9 mouse cellular contexts compared by ENCODE assay signal in the genomic region with DNA sequence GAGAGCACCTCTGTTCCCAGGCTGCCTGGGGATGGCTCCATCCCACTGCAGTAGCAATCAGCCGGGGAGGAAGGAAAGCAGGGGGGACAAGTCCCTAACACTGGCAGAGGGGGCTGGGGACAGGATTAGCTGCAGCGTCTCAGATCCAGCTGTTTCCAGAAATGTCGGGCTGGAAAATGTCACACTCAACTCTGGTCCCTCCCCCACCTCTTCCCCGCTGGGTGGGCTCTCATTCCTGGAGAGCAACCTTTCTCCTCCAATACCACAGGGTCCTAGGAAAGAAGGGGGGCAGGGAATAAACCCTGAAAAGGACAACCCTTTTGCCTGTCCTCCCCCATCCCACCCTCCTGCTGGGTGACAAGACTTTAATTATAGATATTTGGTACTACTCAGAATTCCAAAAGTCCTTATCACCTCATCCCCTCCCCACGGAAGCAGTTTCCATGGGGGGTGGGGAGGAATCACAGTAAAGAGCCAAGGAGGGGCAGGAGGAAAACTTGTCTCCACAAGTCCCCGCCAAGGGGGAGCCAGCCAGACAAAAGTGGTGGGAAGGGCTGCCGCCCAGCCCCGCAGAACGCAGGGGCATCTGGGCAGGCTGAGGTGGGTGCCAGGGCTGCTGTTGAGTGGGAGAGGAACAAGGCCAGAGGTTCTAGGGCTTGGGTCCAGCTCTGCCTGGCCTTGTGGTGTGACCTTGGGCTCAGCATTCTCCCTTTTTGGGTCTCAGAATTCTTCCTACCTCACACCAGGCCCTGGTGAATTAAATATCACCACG. TPM values are rescaled to one million over a fixed set of nuclear protein-coding genes. Genes with fewer than 3 reads are reported as not detected.
A peak's percentile ranks its signal among the peaks of the same experiment; 100 is the strongest.
DNase-seq lines count a peak whose midpoint lies in the region; ATAC-seq lines count a peak whose summit lies in the region.
"Had no signal": no experiment of that assay in that cellular context is flagged by ENCODE, and none has a peak within 500 bp of the region (broad histone marks: within the 10 kb centered on the region; RNA-seq: fewer than 3 reads in every experiment).

No protein-coding gene starts in this region.

- DNase-seq in adrenal gland, adult 2 months: peak; percentile 81
- DNase-seq in adrenal gland, adult 8-10 months: no peak
- no peak for DNase-seq in neural tube, embryonic 11.5 days (ENCODE audit: low spot score)
- DNase-seq in neural tube, embryonic 10.5 days (ENCODE audit: extremely low spot score, low spot score): no peak
- DNase-seq in yolk sac, embryonic 10.5 days (ENCODE audit: low spot score): no peak
- DNase-seq in embryo, embryonic 9.5 days (ENCODE audit: extremely low spot score): no peak
- DNase-seq: kidney, adult 11 months had no signal

- no peaks in the 10 kb centered on the region for H3K9me3 ChIP-seq in neural tube, embryonic 11.5 days (ENCODE audit: control insufficient read depth, low read length)
- H3K9me3 ChIP-seq in intestine, embryonic 15.5 days: no peaks in the 10 kb centered on the region
- no peaks in the 10 kb centered on the region for H3K9me3 ChIP-seq in stomach, embryonic 16.5 days (replicated peaks; ENCODE audit: control insufficient read depth, low read length)

- peak overlapping the region; percentile 87 for H3K4me2 ChIP-seq in neural tube, embryonic 11.5 days (ENCODE audit: low read depth)
- H3K4me2 ChIP-seq in intestine, embryonic 15.5 days (replicated peaks): peak overlapping the region; percentile 86
- peak overlapping the region; percentile 88 for H3K4me2 ChIP-seq in stomach, embryonic 16.5 days (ENCODE audit: low read depth, low read length)

- H3K4me3 ChIP-seq in neural tube, embryonic 11.5 days (ENCODE audit: low read depth, low read length): peak overlapping the region; percentile 15; the same call in 1 of the 2 replicates
- H3K4me3 ChIP-seq in intestine, embryonic 15.5 days (replicated peaks): 0 out of 2 replicates have a peak overlapping the region, but pooled peaks have one; percentile 82
- peak overlapping the region; percentile 84 for H3K4me3 ChIP-seq in stomach, embryonic 16.5 days (replicated peaks; ENCODE audit: low read length)

- H3K27me3 ChIP-seq in neural tube, embryonic 11.5 days (ENCODE audit: control insufficient read depth, insufficient read depth, low read length): no peaks in the 10 kb centered on the region
- H3K27me3 ChIP-seq in intestine, embryonic 15.5 days (replicated peaks): no peaks in the 10 kb centered on the region
- no peaks in the 10 kb centered on the region for H3K27me3 ChIP-seq in stomach, embryonic 16.5 days (ENCODE audit: control insufficient read depth, insufficient read depth, low read length)

- 34% methylated on average over 10 of the region's 10 CpGs for WGBS in neural tube, embryonic 11.5 days
- 36% methylated on average over 10 of the region's 10 CpGs for WGBS in intestine, embryonic 15.5 days
- WGBS in stomach, embryonic 16.5 days: 28% methylated on average over 10 of the region's 10 CpGs

- no peak overlapping the region for H3K9ac ChIP-seq in neural tube, embryonic 11.5 days (ENCODE audit: low read length)
- peak overlapping the region; percentile 21; the same call in 1 of the 2 replicates for H3K9ac ChIP-seq in intestine, embryonic 15.5 days
- H3K9ac ChIP-seq in stomach, embryonic 16.5 days (ENCODE audit: low read length): peak overlapping the region; percentile 96

- H3K4me1 ChIP-seq in neural tube, embryonic 11.5 days (ENCODE audit: control insufficient read depth, insufficient read depth, low read length): peaks cover 62% of the 10 kb centered on the region
- H3K4me1 ChIP-seq in intestine, embryonic 15.5 days (replicated peaks): peaks cover 90% of the 10 kb centered on the region
- peaks cover 87% of the 10 kb centered on the region for H3K4me1 ChIP-seq in stomach, embryonic 16.5 days (ENCODE audit: control insufficient read depth, insufficient read depth, low read length)

- no peaks in the 10 kb centered on the region for H3K36me3 ChIP-seq in neural tube, embryonic 11.5 days (ENCODE audit: control insufficient read depth, insufficient read depth, low read length)
- H3K36me3 ChIP-seq in intestine, embryonic 15.5 days: peaks cover 9% of the 10 kb centered on the region
- no peaks in the 10 kb centered on the region for H3K36me3 ChIP-seq in stomach, embryonic 16.5 days (ENCODE audit: control insufficient read depth, insufficient read depth, low read length)

- ATAC-seq in neural tube, embryonic 11.5 days (ENCODE audit: insufficient read depth, low FRiP score, low TSS enrichment): no peak
- ATAC-seq in intestine, embryonic 15.5 days: no peak
- no peak for ATAC-seq in stomach, embryonic 16.5 days (ENCODE audit: insufficient read depth, low FRiP score)

- H3K27ac ChIP-seq in neural tube, embryonic 11.5 days (ENCODE audit: low read depth, low read length): no peak overlapping the region
- H3K27ac ChIP-seq in intestine, embryonic 15.5 days: peak overlapping the region; percentile 20; the same call in 1 of the 2 replicates
- H3K27ac ChIP-seq in stomach, embryonic 16.5 days (ENCODE audit: low read length): peak overlapping the region; percentile 17

RNA-seq across cellular contexts. Expression of gene Arhgef17, which starts 7.0 kb away (rescaled TPM):
- 10 to 100 TPM; 76.4 to 81.7 TPM for total RNA-seq in adrenal gland, adult 2 months (2021)
- polyA plus RNA-seq in adrenal gland, adult 2 months (2012; rRNA removed): 99.6 and 118 TPM in 2 replicates
- total RNA-seq in adrenal gland, adult 8-10 months (2022): 100 to 1,000 TPM in 3 of 4 experiments, 10 to 100 TPM in 1; 95.8 to 118 (median 108) TPM
- 9.7 and 10.7 TPM in 2 replicates for polyA plus RNA-seq in neural tube, embryonic 11.5 days (2014; fragmentation: Nextera tagmentation; extraction: Ambion mirVana)
- polyA plus RNA-seq in intestine, embryonic 15.5 days (2015; fragmentation: Nextera tagmentation; extraction: Ambion mirVana): 5.0 and 6.0 TPM in 2 replicates
- polyA plus RNA-seq in stomach, embryonic 16.5 days (2015; fragmentation: Nextera tagmentation; extraction: Ambion mirVana): 7.3 and 7.4 TPM in 2 replicates

RNA-seq across cellular contexts. Expression of gene P2ry6, which starts 49.6 kb away (rescaled TPM):
- total RNA-seq in adrenal gland, adult 2 months (2021): 10 to 100 TPM in 1 of 2 experiments, 1 to 10 TPM in 1; 5.3 to 12.6 TPM
- polyA plus RNA-seq in adrenal gland, adult 2 months (2012; rRNA removed): 32.3 and 34.3 TPM in 2 replicates
- 1 to 10 TPM; 5.4 to 9.5 (median 6.5) TPM for total RNA-seq in adrenal gland, adult 8-10 months (2022)
- polyA plus RNA-seq in neural tube, embryonic 11.5 days (2014; fragmentation: Nextera tagmentation; extraction: Ambion mirVana): 2.0 and 3.1 TPM in 2 replicates
- polyA plus RNA-seq in intestine, embryonic 15.5 days (2015; fragmentation: Nextera tagmentation; extraction: Ambion mirVana): 8.4 and 10.4 TPM in 2 replicates
- 7.9 and 8.6 TPM in 2 replicates for polyA plus RNA-seq in stomach, embryonic 16.5 days (2015; fragmentation: Nextera tagmentation; extraction: Ambion mirVana)

Comparison
In these comparisons a context has a peak if more than half of its experiments do, and no peak if none do; other contexts are left out.
1. H3K4me3 ChIP-seq: peak in every context shown above with its lines; median percentile 84 in stomach, embryonic 16.5 days; 82 in intestine, embryonic 15.5 days; 15 in neural tube, embryonic 11.5 days.